Mouse (Mus musculus) ES-E14 (cell line): Measurements from ENCODE around the gene Hap1.

Source experiments
- CHD2 ChIP-seq: IDR thresholded peaks from 2 replicates; pipeline ENCODE4 v1.6.1; 2014; ENCODE audit warnings: mild to moderate bottlenecking, low read depth, low read length, inconsistent platforms
- HCFC1 ChIP-seq: IDR thresholded peaks from 2 replicates; pipeline ENCODE4 v1.6.1; 2012; ENCODE audit warnings: low read length, inconsistent platforms, borderline replicate concordance; ENCODE audit not compliant: insufficient read depth
- MAFK ChIP-seq: IDR thresholded peaks from 2 replicates; pipeline ENCODE4 v1.6.1; 2014; ENCODE audit warnings: mild to moderate bottlenecking, low read depth, low read length, inconsistent platforms; ENCODE audit not compliant: insufficient read depth
- ZC3H11A ChIP-seq: IDR thresholded peaks from 2 replicates; pipeline ENCODE4 v1.6.1; 2012; ENCODE audit warnings: low read depth, mild to moderate bottlenecking, inconsistent platforms, low read length, borderline replicate concordance
- ZNF384 ChIP-seq: IDR thresholded peaks from 2 replicates; pipeline ENCODE4 v1.6.1; 2012; ENCODE audit warnings: low read depth, low read length, inconsistent platforms

DNA sequence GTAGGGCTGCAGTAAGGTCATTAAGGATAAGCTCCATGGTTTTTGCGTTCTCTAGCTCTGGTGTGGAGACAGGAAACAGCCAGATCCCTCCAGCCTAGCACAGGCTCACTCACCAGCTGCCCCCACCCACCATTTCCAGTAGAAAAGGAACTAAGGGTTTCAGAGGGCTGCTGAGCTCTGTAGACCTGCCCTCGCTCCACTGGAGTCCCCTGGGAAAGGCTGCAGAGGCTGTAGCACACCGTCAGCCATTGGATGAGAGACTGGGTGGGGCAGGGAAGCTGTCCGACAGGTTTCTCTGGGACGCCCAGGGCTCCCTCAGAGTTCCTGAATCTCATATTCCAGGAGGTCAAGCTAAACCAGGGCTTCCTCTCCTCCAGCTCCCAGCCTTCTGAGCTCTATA, 30.7 kb upstream of the Hap1 start:
- TF ChIP-seq MAFK: no peak
- TF ChIP-seq ZC3H11A: no peak
- TF ChIP-seq HCFC1: no peak
- no peak for TF ChIP-seq ZNF384
- no peak for TF ChIP-seq CHD2
